Mouse (Mus musculus): ENCODE measurements around the gene Rsl24d1. TPM values are rescaled to one million over a fixed set of nuclear protein-coding genes. Genes with fewer than 3 reads are reported as not detected.

Rsl24d1 gene
- polyA plus RNA-seq, 2 experiments, result 66.0 to 115 TPM

DNA sequence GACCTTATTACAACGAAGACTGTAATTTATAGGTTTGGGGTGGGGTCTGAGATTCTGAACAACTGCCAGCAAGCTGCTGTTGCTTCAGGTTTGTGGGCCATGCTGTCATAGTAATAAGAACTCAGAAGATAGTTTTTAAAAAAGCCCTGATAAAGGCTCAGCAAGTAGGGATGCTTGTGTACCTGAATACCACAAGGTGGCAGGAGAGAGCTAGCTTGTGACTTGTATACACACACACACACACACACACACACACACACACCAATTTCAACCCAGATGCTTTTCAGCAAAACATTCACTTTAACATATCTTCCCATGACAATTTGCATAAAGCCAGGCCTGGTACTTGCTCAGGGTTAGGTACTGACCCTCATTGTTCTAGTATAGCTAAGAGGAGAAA, 46.0 kb downstream of the Rsl24d1 start:
- WGBS, result 26% methylated on average over 1 of the region's 1 CpGs
- ATAC-seq (ENCODE audit: low FRiP score, low read depth) (no peak), DNase-seq (ENCODE audit: low spot score) (peak; percentile 52)

DNA sequence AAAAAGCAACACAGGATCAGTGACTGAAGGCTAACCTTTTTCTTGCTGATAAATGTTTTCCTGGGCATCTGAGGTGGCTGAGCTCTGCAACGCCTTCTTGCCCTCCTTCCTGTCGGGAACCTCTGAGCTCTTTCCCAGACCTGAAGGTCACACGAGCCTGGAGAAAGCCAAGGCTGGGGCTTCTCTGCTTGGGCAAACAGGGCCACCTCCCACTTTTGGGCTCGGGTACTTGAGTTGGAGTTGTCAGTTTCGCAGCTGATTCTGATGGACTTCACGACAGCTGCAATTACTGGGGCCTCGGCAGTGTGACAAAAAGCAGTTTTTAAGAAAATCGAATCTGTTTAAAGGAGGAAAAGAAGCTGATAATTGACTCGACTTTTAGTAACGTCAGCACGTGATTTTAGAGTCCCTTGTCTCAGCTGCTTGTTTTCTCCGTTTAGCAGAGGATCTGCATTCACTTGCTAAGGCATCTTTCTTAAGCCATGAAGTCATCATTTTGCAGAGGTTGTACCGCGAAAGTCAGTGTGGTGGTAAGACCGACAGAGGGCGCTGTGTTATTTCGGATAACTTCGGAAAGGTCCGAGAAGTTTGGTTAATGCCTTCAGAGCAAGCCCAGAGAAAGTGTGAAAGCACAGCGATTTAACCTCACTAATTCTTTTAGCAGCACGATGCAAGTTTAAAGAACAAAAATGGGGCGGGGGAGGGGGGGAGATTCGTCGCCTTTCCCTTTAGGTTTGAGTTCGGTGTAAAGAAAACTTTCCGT, 49.5 kb downstream of the Rsl24d1 start:
- H3K27ac ChIP-seq (replicated peaks; ENCODE audit: low read depth, low read length), result no peak overlapping the region
- no peaks in the 10 kb centered on the region for H3K9me3 ChIP-seq (ENCODE audit: control insufficient read depth, low read length)
- H3K36me3 ChIP-seq (ENCODE audit: control insufficient read depth, insufficient read depth, low read length), result no peaks in the 10 kb centered on the region
- no peaks in the 10 kb centered on the region for H3K27me3 ChIP-seq (ENCODE audit: control insufficient read depth, insufficient read depth, low read length)
- peak overlapping the region; percentile 19 for H3K4me3 ChIP-seq (replicated peaks; ENCODE audit: low read length)
- H3K9ac ChIP-seq (ENCODE audit: low read depth, low read length, severe bottlenecking), result peak overlapping the region; percentile 40
- peak overlapping the region; percentile 44 for H3K4me2 ChIP-seq (replicated peaks; ENCODE audit: low read depth, low read length, severe bottlenecking)
- 18% methylated on average over 26 of the region's 26 CpGs for WGBS
- DNase-seq (ENCODE audit: low spot score) (peak; percentile 87), ATAC-seq (ENCODE audit: low FRiP score, low read depth) (peak; percentile 77)
- H3K4me1 ChIP-seq (ENCODE audit: control insufficient read depth, insufficient read depth, low read length), result no peaks in the 10 kb centered on the region
- no peak for TF ChIP-seq POLR2A (IDR thresholded peaks at IDR 0.05; ENCODE audit: borderline replicate concordance, extremely low read depth, insufficient read depth, insufficient read length)

More for the DNA sequence above, 46.0 kb downstream of the Rsl24d1 start:
- Histone ChIP-seq H3K4me3 (replicated peaks; ENCODE audit: low read length) (no peak overlapping the region), H3K27ac (replicated peaks; ENCODE audit: low read depth, low read length) (no peak overlapping the region), H3K9ac (ENCODE audit: low read depth, low read length, severe bottlenecking) (no peak overlapping the region), H3K4me2 (replicated peaks; ENCODE audit: low read depth, low read length, severe bottlenecking) (no peak overlapping the region), H3K36me3 (ENCODE audit: control insufficient read depth, insufficient read depth, low read length) (no peaks in the 10 kb centered on the region), H3K4me1 (ENCODE audit: control insufficient read depth, insufficient read depth, low read length) (no peaks in the 10 kb centered on the region), H3K9me3 (ENCODE audit: control insufficient read depth, low read length) (no peaks in the 10 kb centered on the region), H3K27me3 (ENCODE audit: control insufficient read depth, insufficient read depth, low read length) (no peaks in the 10 kb centered on the region)
- no peak for TF ChIP-seq POLR2A (IDR thresholded peaks at IDR 0.05; ENCODE audit: borderline replicate concordance, extremely low read depth, insufficient read depth, insufficient read length)

DNA sequence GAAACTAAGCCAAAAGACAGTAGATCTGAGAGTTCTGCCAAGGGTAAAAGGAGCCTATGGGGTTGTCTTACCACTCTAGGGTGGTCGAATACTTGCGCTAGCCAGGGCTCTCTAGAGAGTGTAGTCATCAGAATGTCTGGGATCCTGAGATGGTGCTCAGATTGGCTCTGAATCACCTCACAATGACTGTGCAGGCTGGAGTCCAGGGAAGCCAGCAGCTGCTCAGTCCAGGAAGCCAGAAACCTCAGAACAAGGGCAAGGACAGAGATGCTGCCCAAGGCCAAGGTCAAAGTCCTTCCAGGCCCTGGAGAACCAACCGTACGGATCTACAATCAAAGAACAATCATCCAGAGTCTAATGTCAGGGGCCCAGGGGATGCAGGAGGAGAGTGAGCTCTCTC, 52.4 kb downstream of the Rsl24d1 start:
- Histone ChIP-seq H3K4me2 (replicated peaks; ENCODE audit: low read depth, low read length, severe bottlenecking) (no peak overlapping the region), H3K4me3 (replicated peaks; ENCODE audit: low read length) (no peak overlapping the region), H3K36me3 (ENCODE audit: control insufficient read depth, insufficient read depth, low read length) (no peaks in the 10 kb centered on the region), H3K9ac (ENCODE audit: low read depth, low read length, severe bottlenecking) (no peak overlapping the region), H3K4me1 (ENCODE audit: control insufficient read depth, insufficient read depth, low read length) (no peaks in the 10 kb centered on the region), H3K27ac (replicated peaks; ENCODE audit: low read depth, low read length) (no peak overlapping the region), H3K9me3 (ENCODE audit: control insufficient read depth, low read length) (peaks cover 4% of the 10 kb centered on the region; the same call in 1 of the 2 replicates), H3K27me3 (ENCODE audit: control insufficient read depth, insufficient read depth, low read length) (no peaks in the 10 kb centered on the region)
- no peak for DNase-seq (ENCODE audit: low spot score)
- no peak for TF ChIP-seq POLR2A (IDR thresholded peaks at IDR 0.05; ENCODE audit: borderline replicate concordance, extremely low read depth, insufficient read depth, insufficient read length)
- no peak for ATAC-seq (ENCODE audit: low FRiP score, low read depth)
- WGBS, result 86% methylated on average over 4 of the region's 4 CpGs

Other genes starting within 250 kb of the Rsl24d1 start
- 11.0 and 11.2 TPM in 2 replicates for gene Pygo1, start 187.8 kb upstream of the Rsl24d1 start, polyA plus RNA-seq (2012; rRNA removed)
- 8.4 and 10.4 TPM in 2 replicates for gene Pygo1, start 187.8 kb upstream of the Rsl24d1 start, polyA plus RNA-seq (2014; fragmentation: Nextera tagmentation; extraction: Ambion mirVana)
- 1.3 and 1.6 TPM in 2 replicates for gene Dyx1c1, start 154.6 kb upstream of the Rsl24d1 start, polyA plus RNA-seq (2012; rRNA removed)
- 1.5 and 2.0 TPM in 2 replicates for gene Dyx1c1, start 154.6 kb upstream of the Rsl24d1 start, polyA plus RNA-seq (2014; fragmentation: Nextera tagmentation; extraction: Ambion mirVana)
- not detected in 2 replicates for gene Gm44503, start 154.6 kb upstream of the Rsl24d1 start, polyA plus RNA-seq (2012; rRNA removed)
- gene Gm44503, start 154.6 kb upstream of the Rsl24d1 start, polyA plus RNA-seq (2014; fragmentation: Nextera tagmentation; extraction: Ambion mirVana), result not detected in 2 replicates
- 8.1 and 9.9 TPM in 2 replicates for gene Ccpg1os, start 128.0 kb upstream of the Rsl24d1 start, polyA plus RNA-seq (2012; rRNA removed)
- 8.8 and 10.7 TPM in 2 replicates for gene Ccpg1os, start 128.0 kb upstream of the Rsl24d1 start, polyA plus RNA-seq (2014; fragmentation: Nextera tagmentation; extraction: Ambion mirVana)
- gene Ccpg1, start 128.0 kb upstream of the Rsl24d1 start, polyA plus RNA-seq (2012; rRNA removed), result 12.3 and 14.6 TPM in 2 replicates
- 28.1 and 28.3 TPM in 2 replicates for gene Ccpg1, start 128.0 kb upstream of the Rsl24d1 start, polyA plus RNA-seq (2014; fragmentation: Nextera tagmentation; extraction: Ambion mirVana)
- 20.8 and 23.1 TPM in 2 replicates for gene Pigb, start 73.0 kb upstream of the Rsl24d1 start, polyA plus RNA-seq (2012; rRNA removed)
- 15.2 and 17.2 TPM in 2 replicates for gene Pigb, start 73.0 kb upstream of the Rsl24d1 start, polyA plus RNA-seq (2014; fragmentation: Nextera tagmentation; extraction: Ambion mirVana)
- gene Rab27a, start 68.6 kb upstream of the Rsl24d1 start, polyA plus RNA-seq (2012; rRNA removed), result 4.5 and 5.7 TPM in 2 replicates
- gene Rab27a, start 68.6 kb upstream of the Rsl24d1 start, polyA plus RNA-seq (2014; fragmentation: Nextera tagmentation; extraction: Ambion mirVana), result 2.8 and 3.3 TPM in 2 replicates
- gene Khdc3, start 11.6 kb upstream of the Rsl24d1 start, polyA plus RNA-seq (2012; rRNA removed), result 0.04 and 0.06 TPM in 2 replicates
- gene Khdc3, start 11.6 kb upstream of the Rsl24d1 start, polyA plus RNA-seq (2014; fragmentation: Nextera tagmentation; extraction: Ambion mirVana), result 0.15 and 0.21 TPM in 2 replicates
- not detected in 2 replicates for gene Gm20509, start 11.0 kb upstream of the Rsl24d1 start, polyA plus RNA-seq (2012; rRNA removed)
- not detected in 2 replicates for gene Gm20509, start 11.0 kb upstream of the Rsl24d1 start, polyA plus RNA-seq (2014; fragmentation: Nextera tagmentation; extraction: Ambion mirVana)